Mouse (Mus musculus): ENCODE data around the gene Lilra5.

Gene Lilra5

DNA sequence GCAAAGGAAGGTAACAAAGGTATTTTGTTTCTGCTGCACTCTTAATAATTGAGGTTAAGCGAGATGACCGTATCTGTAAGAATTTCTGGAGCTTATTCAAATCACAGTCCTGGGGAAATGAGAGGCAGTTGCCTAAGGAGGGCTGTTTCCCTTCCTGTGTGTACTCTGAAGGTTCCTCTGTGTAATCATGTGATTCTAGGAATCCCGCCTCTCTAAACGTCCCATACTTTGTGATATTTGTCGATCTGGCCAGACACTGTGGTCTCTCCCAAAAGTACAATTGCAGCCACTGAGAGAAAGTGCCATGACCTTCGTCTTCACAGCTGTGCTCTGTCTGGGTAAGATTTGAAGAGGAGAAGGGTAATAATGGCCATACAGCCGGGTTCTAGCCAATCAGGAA is at the start of gene Lilra5:
Lilra5 (plus strand) TSS at position 301 of the 400 bp plus-strand sequence.
- WGBS, result 76% methylated on average over 7 of the region's 7 CpGs

GRCm38 (mm10) chr7:4207126-4207525 is 30.4 kb upstream of the Lilra5 start:
- 81% methylated on average over 1 of the region's 1 CpGs for WGBS

GRCm38 (mm10) chr7:4208626-4209025 is 28.9 kb upstream of the Lilra5 start:
- WGBS, result 37% methylated on average over 2 of the region's 2 CpGs

DNA sequence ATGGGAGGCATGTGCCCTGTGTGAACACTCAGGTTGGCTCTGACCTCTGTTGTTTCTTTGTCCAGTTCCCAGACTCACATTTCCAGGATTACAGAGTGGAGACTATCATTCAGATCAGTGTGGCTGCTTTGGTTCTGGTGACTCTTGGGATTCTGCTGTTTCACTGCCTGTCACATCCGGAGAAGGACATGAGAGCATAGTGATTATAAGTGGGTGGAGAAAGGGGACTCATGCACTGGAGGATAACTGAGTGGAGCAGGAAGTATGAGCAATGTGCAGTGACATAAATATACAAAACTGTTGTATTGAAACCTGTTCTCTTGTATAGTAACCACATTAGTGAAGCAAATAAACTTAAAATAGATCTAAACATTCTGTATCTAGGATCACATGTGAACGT is 22.2 kb upstream of the Lilra5 start:
- WGBS, result 75% methylated on average over 2 of the region's 2 CpGs

GRCm38 (mm10) chr7:4215805-4216204 is 21.7 kb upstream of the Lilra5 start:
- 80% methylated on average over 2 of the region's 2 CpGs for WGBS

- 76% methylated on average over 6 of the region's 6 CpGs for WGBS
These were observed 1.6 kb downstream of the Lilra5 start for GRCm38 (mm10) chr7:4239038-4239721.

DNA sequence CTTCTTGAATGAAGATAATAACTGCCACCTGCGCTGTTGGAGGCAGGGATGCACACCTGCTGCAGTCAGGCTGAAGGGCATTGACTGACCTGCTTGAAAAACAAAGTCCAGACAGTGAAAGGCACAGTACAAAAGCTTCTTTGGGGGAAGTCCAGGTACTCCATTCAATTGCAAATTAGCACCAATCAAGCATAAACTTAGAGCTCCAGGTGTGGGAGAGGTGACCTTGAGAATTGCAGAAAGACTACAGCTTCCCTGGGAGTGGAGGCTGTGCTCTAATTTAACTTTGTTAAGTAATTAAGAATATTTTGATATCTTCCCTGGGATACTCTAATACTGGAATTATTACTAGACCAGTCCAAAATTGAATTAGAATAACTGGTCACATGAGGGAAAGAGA is 13.7 kb downstream of the Lilra5 start:
- 63% methylated on average over 1 of the region's 1 CpGs for WGBS

DNA sequence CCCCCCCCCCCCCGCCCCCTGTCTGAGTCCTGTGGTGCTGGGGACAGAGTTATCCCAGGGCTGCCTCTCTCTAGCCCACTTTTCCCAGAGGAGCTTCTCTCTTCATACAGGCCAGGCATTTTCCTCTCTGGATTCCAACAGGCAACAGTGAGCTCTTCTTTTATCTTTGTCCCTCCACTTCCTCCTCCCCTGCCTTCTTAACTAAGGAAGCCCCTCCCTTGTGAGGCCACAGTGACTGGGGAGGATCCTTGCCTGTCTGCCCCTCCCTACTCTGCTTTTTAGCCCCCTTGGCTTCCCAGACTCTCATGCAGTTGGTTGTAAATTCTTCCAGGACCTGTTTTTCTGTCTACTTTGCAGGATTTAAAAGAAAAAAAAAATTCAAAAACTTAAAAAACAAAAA is 18.5 kb downstream of the Lilra5 start:
- 33% methylated on average over 1 of the region's 1 CpGs for WGBS

- 98% methylated on average over 1 of the region's 1 CpGs for WGBS
These were observed 23.0 kb downstream of the Lilra5 start for GRCm38 (mm10) chr7:4260521-4260920.

DNA sequence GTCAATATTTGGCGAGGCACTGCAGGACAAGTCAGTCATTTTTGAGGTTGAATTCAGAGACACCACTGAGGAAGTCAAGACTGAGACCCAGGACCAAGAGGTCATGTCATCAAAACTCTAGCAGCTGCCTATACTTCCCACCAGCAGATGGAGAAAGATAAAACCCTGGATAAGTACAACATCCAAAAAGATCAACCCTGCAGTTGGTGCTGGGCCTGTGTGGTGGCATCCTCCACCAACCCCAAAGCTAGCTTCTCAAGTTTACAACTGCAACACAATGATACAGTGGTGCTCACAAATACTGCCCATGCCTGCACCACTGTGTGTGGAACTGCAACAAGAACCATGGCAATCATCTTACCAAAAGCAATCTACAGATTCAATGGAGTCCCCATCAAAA is 34.6 kb downstream of the Lilra5 start:
- WGBS, result 62% methylated on average over 1 of the region's 1 CpGs

DNA sequence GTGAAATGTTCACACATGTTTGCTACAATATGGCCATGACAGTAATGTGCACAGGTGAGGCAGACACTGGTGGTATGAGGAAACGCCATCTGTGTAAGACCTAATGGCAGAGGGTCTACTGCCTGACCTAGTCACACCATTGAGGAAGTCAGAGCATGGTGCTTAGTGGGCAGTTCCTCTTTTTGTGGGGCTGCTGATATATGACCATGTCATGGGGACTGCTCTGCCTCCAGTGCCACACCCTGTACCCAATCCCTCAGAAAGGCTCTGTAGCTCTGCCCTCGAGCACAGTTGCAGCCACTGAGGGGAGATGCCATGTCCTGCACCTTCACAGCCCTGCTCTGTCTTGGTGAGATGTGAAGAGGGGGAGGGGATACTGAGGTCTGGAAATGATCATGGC is 36.3 kb downstream of the Lilra5 start:
- WGBS, result 61% methylated on average over 2 of the region's 2 CpGs

DNA sequence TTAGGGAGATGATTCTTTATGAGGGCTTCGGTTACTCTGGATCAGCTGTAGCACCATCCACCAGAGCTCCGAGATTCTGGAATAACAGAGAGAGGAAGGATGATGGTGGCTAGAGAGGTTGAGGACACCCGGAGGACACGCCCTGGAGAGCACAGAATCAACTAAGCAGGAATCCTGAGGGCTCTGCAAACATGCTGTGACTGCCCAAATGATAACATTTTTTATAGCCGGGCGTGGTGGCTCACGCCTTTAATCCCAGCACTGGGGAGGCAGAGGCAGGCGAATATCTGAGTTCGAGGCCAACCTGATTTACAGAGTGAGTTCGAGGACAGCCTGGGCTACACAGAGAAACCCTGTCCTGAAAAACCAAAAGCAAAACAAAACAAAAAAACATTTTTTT is 37.9 kb downstream of the Lilra5 start:
- WGBS, result 92% methylated on average over 10 of the region's 10 CpGs

GRCm38 (mm10) chr7:4292638-4293037 is 55.1 kb downstream of the Lilra5 start:
- WGBS, result 73% methylated on average over 5 of the region's 5 CpGs
